Mouse (Mus musculus) liver, adult 2 months (tissue): ENCODE measurements at regions not wholly inside any gene's neighbourhood (a gene's known extent, or its start where the extent isn't known, plus 50 kb on each side); places are given as distances from the start of the nearest gene placed in this dataset.

ENCODE experiments used
- DNase-seq: peaks from one replicate; pipeline ENCODE4 v3.0.0-alpha.2; 2011; ENCODE audit warnings: low read depth, low spot score; ENCODE audit errors: extremely low read depth
- H3K27ac ChIP-seq: fragments of 200-500 bp; replicated peaks from 2 replicates; pipeline ENCODE4 v1.5.1; 2012; ENCODE audit warnings: low read depth, mild to moderate bottlenecking, control low read depth, inconsistent platforms, low read length; ENCODE audit not compliant: insufficient read depth
- H3K27me3 ChIP-seq: fragments of 200-500 bp; 2 replicates; pipeline ENCODE4 v1.6.1; 2012; ENCODE audit warnings: mild to moderate bottlenecking, moderate library complexity, low read length, inconsistent platforms; ENCODE audit not compliant: control insufficient read depth, insufficient read depth
- H3K36me3 ChIP-seq: fragments of 200-500 bp; 2 replicates; pipeline ENCODE4 v1.6.1; 2012; ENCODE audit warnings: low read length, inconsistent platforms; ENCODE audit not compliant: control insufficient read depth, insufficient read depth
- H3K4me1 ChIP-seq: fragments of 200-500 bp; 2 replicates; pipeline ENCODE4 v1.6.1; 2011; ENCODE audit warnings: low read length; ENCODE audit not compliant: control insufficient read depth, insufficient read depth
- H3K4me3 ChIP-seq: fragments of 200-500 bp; 2 replicates; pipeline ENCODE4 v1.5.1; 2011; ENCODE audit warnings: low read depth, mild to moderate bottlenecking, control low read depth, low read length, moderate library complexity; ENCODE audit not compliant: insufficient read depth
- H3K79me2 ChIP-seq: fragments of 200-500 bp; 2 replicates; pipeline ENCODE4 v1.6.1; 2012; ENCODE audit warnings: inconsistent platforms, mild to moderate bottlenecking, low read length, moderate library complexity; ENCODE audit not compliant: control insufficient read depth, insufficient read depth
- H3K9ac ChIP-seq: fragments of 200-500 bp; 2 replicates; pipeline ENCODE4 v1.6.1; 2012; ENCODE audit warnings: low read depth, mild to moderate bottlenecking, control low read depth, inconsistent platforms, low read length
- CTCF ChIP-seq: fragments of 200-500 bp; IDR thresholded peaks from 2 replicates; pipeline ENCODE4 v1.5.1; 2011; ENCODE audit warnings: low read depth, low read length, control low read depth
- POLR2A ChIP-seq: fragments of 200-500 bp; IDR thresholded peaks from 2 replicates; pipeline ENCODE4 v1.6.1; 2011; ENCODE audit warnings: low read length, control low read depth; ENCODE audit not compliant: insufficient read depth; ENCODE audit errors: extremely low read depth
- WGBS: fragments of 180-500 bp; shearing (Covaris S2); methylation state at CpG from one replicate; pipeline ENCODE4 v1.1.7; 2018; 5-methylcytosine and 5-hydroxymethylcytosine counted together

DNA sequence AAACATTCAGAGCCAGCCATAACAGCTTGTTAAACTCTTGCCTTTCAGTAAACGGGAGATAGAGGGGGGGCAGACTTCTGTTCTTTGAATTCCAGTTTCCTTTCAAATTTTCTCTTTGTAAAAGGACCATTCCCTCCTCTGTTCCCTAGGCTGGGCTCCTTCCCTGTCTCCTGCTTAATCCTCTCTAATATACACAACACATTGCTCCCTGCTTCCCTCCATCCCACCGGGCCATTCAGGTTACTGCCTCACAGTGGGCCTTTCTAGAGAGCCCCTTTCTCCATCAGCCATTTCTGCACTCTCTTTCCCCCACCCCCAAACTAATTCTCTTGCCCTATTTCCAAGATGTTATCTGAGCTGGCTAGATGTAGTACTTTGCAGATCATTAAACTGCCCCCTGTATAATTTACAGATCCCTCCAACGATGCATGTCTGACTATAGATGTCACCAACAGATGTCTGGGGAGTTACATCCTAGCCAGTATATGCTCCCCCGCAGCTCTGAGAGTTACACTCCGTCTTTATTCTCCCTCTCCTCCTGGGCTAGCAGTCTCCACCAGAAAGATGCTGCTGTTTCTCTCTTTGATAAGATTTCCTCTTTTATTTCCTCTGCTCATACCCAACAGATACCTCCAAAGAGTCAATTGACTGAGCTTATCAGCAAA lies 324.1 kb downstream of the Mllt3 start:
- Histone ChIP-seq H3K36me3 (no peaks in the 10 kb centered on the region), H3K27me3 (peaks cover 9% of the 10 kb centered on the region; the same call in 1 of the 2 replicates), H3K79me2 (no peaks in the 10 kb centered on the region), H3K4me1 (no peaks in the 10 kb centered on the region), H3K9ac (no peak overlapping the region), H3K4me3 (no peak overlapping the region), H3K27ac (no peak overlapping the region)
- DNase-seq = no peak
- 16% methylated on average over 5 of the region's 5 CpGs for WGBS
- TF ChIP-seq CTCF (no peak), POLR2A (no peak)

DNA sequence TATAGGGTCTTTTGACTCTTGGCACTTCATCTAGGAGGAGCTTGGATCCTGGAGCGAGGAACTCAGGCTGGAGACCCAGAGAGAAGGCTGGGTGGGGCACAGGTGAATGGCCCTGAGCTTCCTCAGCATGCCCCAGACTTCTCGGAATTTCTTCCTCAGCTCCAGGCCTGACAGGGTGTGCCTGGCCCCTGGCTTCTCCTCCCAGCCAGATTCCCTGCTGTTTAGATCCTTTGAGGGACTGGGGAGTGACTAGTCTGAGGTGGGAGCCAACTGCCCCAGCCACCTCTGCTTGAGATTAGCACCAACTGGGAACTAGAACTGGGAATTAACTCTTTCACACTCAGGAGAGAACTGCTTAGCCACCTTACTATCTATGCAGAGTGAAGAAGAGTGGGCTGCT lies 325.8 kb downstream of the Mllt3 start:
- Histone ChIP-seq H3K4me1 (no peaks in the 10 kb centered on the region), H3K36me3 (no peaks in the 10 kb centered on the region), H3K27me3 (peaks cover 9% of the 10 kb centered on the region; the same call in 1 of the 2 replicates), H3K9ac (no peak overlapping the region), H3K4me3 (no peak overlapping the region), H3K27ac (no peak overlapping the region), H3K79me2 (no peaks in the 10 kb centered on the region)
- TF ChIP-seq POLR2A (no peak), CTCF (no peak)
- 55% methylated on average over 2 of the region's 2 CpGs for WGBS
- DNase-seq = no peak

DNA sequence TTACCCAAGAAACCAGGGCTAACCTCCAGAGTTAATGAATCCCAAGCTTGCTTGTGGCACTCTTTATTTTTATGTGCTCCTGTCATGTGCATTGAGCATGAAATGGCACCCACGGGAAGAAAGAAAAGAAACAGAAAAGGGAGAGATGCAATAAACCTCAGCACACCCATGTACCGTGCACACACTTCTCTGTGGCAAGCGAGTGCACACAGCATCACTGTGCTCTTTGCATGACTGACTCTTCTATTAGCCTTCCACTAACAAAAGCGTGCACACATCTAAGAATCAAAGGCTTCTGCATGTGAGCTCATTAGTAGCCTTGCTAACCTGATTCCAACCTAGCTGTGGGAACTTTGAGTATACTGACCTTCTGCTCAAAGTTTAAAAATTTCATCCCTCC lies 330.3 kb downstream of the Mllt3 start:
- H3K36me3 ChIP-seq = no peaks in the 10 kb centered on the region
- H3K4me1 ChIP-seq = no peaks in the 10 kb centered on the region
- WGBS = 88% methylated on average over 4 of the region's 4 CpGs
- no peak for TF ChIP-seq POLR2A
- no peak for TF ChIP-seq CTCF
- peaks cover 2% of the 10 kb centered on the region; the same call in 1 of the 2 replicates for H3K27me3 ChIP-seq
- no peak overlapping the region for H3K4me3 ChIP-seq
- no peak overlapping the region for H3K9ac ChIP-seq
- H3K79me2 ChIP-seq = no peaks in the 10 kb centered on the region
- no peak overlapping the region for H3K27ac ChIP-seq
- no peak for DNase-seq

- DNase-seq = no peak
- H3K4me3 ChIP-seq = no peak overlapping the region
- TF ChIP-seq POLR2A (no peak), CTCF (no peak)
- no peak overlapping the region for H3K9ac ChIP-seq
- no peak overlapping the region for H3K27ac ChIP-seq
- WGBS = 75% methylated on average over 3 of the region's 3 CpGs
- no peaks in the 10 kb centered on the region for H3K36me3 ChIP-seq
- H3K79me2 ChIP-seq = no peaks in the 10 kb centered on the region
- peaks cover 2% of the 10 kb centered on the region; the same call in 1 of the 2 replicates for H3K27me3 ChIP-seq
- no peaks in the 10 kb centered on the region for H3K4me1 ChIP-seq
Measured at GRCm38 (mm10) chr4:87702290-87702689, 330.9 kb downstream of the Mllt3 start.

- TF ChIP-seq POLR2A = no peak
- no peak for TF ChIP-seq CTCF
- no peaks in the 10 kb centered on the region for H3K4me1 ChIP-seq
- H3K4me3 ChIP-seq = no peak overlapping the region
- 82% methylated on average over 4 of the region's 4 CpGs for WGBS
- no peak overlapping the region for H3K9ac ChIP-seq
- H3K27ac ChIP-seq = no peak overlapping the region
- H3K79me2 ChIP-seq = no peaks in the 10 kb centered on the region
- no peak for DNase-seq
- H3K36me3 ChIP-seq = no peaks in the 10 kb centered on the region
- H3K27me3 ChIP-seq = peaks cover 2% of the 10 kb centered on the region; the same call in 1 of the 2 replicates
Measured at GRCm38 (mm10) chr4:87701024-87701423, 332.1 kb downstream of the Mllt3 start.

DNA sequence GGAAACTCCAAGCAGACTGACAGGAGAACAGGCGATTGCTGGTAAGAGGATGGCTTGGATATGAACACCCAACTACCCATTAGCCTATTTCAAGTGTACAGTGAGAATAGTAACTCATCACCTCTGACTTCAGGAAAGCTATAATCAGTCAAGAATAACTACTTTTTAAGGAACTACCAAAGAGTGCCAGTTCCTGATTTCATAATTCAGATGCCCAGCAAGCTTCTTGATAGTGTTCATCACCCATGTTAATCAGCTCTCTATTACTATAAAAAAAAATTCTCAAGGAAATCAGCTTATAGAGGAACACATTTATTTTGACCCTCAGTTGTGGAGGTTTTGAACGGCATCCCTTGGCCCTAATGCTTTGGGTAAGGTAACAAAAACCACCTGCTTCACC lies 332.7 kb downstream of the Mllt3 start:
- no peak for TF ChIP-seq POLR2A
- no peak for TF ChIP-seq CTCF
- H3K4me1 ChIP-seq = no peaks in the 10 kb centered on the region
- 93% methylated on average over 2 of the region's 2 CpGs for WGBS

More for the DNA sequence above, 332.7 kb downstream of the Mllt3 start:
- Histone ChIP-seq H3K4me3 (no peak overlapping the region), H3K27ac (no peak overlapping the region), H3K36me3 (no peaks in the 10 kb centered on the region), H3K9ac (no peak overlapping the region), H3K27me3 (peaks cover 2% of the 10 kb centered on the region; the same call in 1 of the 2 replicates), H3K79me2 (no peaks in the 10 kb centered on the region)
- no peak for DNase-seq
